Mouse (Mus musculus): Measurements from ENCODE around the gene Ankrd13b. TPM values are rescaled to one million over a fixed set of nuclear protein-coding genes. Genes with fewer than 3 reads are reported as not detected.

Ankrd13b gene
- total and polyA plus RNA-seq, 3 experiments = 0.55 to 2.7 (median 1.7) TPM

- H3K4me1 ChIP-seq (ENCODE audit: control insufficient read depth in 1 of 2, insufficient read depth in 2 of 2) = peaks cover 0 to 11% of the 10 kb centered on the region in 2 experiments; a peak in 1 of 4 replicates
- dilution Hi-C loops (cut with MboI; ENCODE audit: extremely low pct_ligation_motif_present, extremely low pct_unique_long_range_greater_than_20kb, low sequenced_read_pairs) = no loop called here
Measured at GRCm38 (mm10) chr11:77455770-77456510, 33.5 kb downstream of the Ankrd13b start.

GRCm38 (mm10) chr11:77453388-77453787 lies 36.1 kb downstream of the Ankrd13b start:
- Histone ChIP-seq H3K4me1 (ENCODE audit: control insufficient read depth in 1 of 2, insufficient read depth in 2 of 2) (peaks cover 0 to 6% of the 10 kb centered on the region in 2 experiments; a peak in 1 of 4 replicates), H3K9me3 (replicated peaks; ENCODE audit: low read length) (no peaks in the 10 kb centered on the region), H3K9ac (ENCODE audit: insufficient read depth, low read depth) (no peak overlapping the region), H3K4me3 (replicated peaks in 1 of 3; ENCODE audit: low read depth in 2 of 3, low read length in 2 of 3, poor library complexity in 1 of 3) (no peak overlapping the region), H3K27me3 (replicated peaks) (no peaks in the 10 kb centered on the region), H3K79me2 (replicated peaks; ENCODE audit: control insufficient read depth, extremely low read depth, insufficient read depth, poor library complexity, severe bottlenecking) (no peaks in the 10 kb centered on the region), H3K27ac (ENCODE audit: insufficient read depth, low read depth) (no peak overlapping the region), H3K4me2 (ENCODE audit: insufficient read depth, low read depth, poor library complexity, severe bottlenecking) (no peak overlapping the region), H3K36me3 (replicated peaks in 1 of 2; ENCODE audit: control insufficient read depth in 1 of 2, insufficient read depth in 1 of 2, low read length in 1 of 2) (peaks cover 32 to 81% of the 10 kb centered on the region in 2 experiments)
- dilution Hi-C loops (cut with MboI; ENCODE audit: extremely low pct_ligation_motif_present, extremely low pct_unique_long_range_greater_than_20kb, low sequenced_read_pairs) (no loop called here), in situ Hi-C loops (cut with MboI; ENCODE audit: low pct_ligation_motif_present, low pct_unique_long_range_greater_than_20kb, low sequenced_read_pairs) (loop anchor here (25.0 kb wide), 1 partner anchor 466 kb away; the partner anchor contains the start of gene Slc6a4)
- TF ChIP-seq POLR2A (IDR thresholded peaks at IDR 0.05; ENCODE audit: low read depth, low read length) (no peak), CHD1 (IDR thresholded peaks at IDR 0.05; ENCODE audit: low read depth, low read length) (no peak), ETS1 (conservative IDR thresholded peaks at IDR 0.05; ENCODE audit: low read depth, low read length) (no peak), GABPA (IDR thresholded peaks at IDR 0.05; ENCODE audit: insufficient replicate concordance, low read depth, low read length) (no peak), MAFK (IDR thresholded peaks at IDR 0.05; ENCODE audit: insufficient replicate concordance, low read length) (no peak), SMC3 (IDR thresholded peaks at IDR 0.05; ENCODE audit: low read depth, low read length) (no peak), CTCF (conservative IDR thresholded peaks at IDR 0.05 in 1 of 2, IDR thresholded peaks at IDR 0.05 in 1 of 2; ENCODE audit: low read depth in 2 of 2, low read length in 2 of 2) (no peak), RCOR1 (conservative IDR thresholded peaks at IDR 0.05; ENCODE audit: low read depth, low read length) (no peak), UBTF (IDR thresholded peaks at IDR 0.05; ENCODE audit: low read depth, low read length) (no peak), KAT2A (IDR thresholded peaks at IDR 0.05; ENCODE audit: insufficient replicate concordance, low read length) (no peak), RAD21 (IDR thresholded peaks at IDR 0.05; ENCODE audit: low read depth, low read length) (no peak), MXI1 (IDR thresholded peaks at IDR 0.05; ENCODE audit: low read depth, low read length) (no peak), SIN3A (IDR thresholded peaks at IDR 0.05; ENCODE audit: low read length) (no peak), TBP (conservative IDR thresholded peaks at IDR 0.05; ENCODE audit: low read depth, low read length) (no peak), TCF12 (IDR thresholded peaks at IDR 0.05; ENCODE audit: low read depth, low read length) (no peak), CHD2 (IDR thresholded peaks at IDR 0.05; ENCODE audit: low read length) (no peak), MAX (IDR thresholded peaks at IDR 0.05; ENCODE audit: low read length) (no peak), ZMIZ1 (IDR thresholded peaks at IDR 0.05; ENCODE audit: low read depth, low read length) (no peak)
- no peak for DNase-seq (ENCODE audit: extremely low read depth)

More at GRCm38 (mm10) chr11:77455770-77456510, 33.5 kb downstream of the Ankrd13b start:
- in situ Hi-C loops (cut with MboI; ENCODE audit: low pct_ligation_motif_present, low pct_unique_long_range_greater_than_20kb, low sequenced_read_pairs) = loop anchor here (25.0 kb wide), 1 partner anchor 469 kb away; the partner anchor contains the start of gene Slc6a4
- no peaks in the 10 kb centered on the region for H3K79me2 ChIP-seq (replicated peaks; ENCODE audit: control insufficient read depth, extremely low read depth, insufficient read depth, poor library complexity, severe bottlenecking)
- no peak overlapping the region for H3K4me3 ChIP-seq (replicated peaks in 1 of 3; ENCODE audit: low read depth in 2 of 3, low read length in 2 of 3, poor library complexity in 1 of 3)
- TF ChIP-seq ELF1 (IDR thresholded peaks at IDR 0.05; ENCODE audit: low read depth, low read length) = no peak
- TF ChIP-seq IRF4 (IDR thresholded peaks at IDR 0.05; ENCODE audit: low read depth, low read length) = no peak
- TF ChIP-seq HCFC1 (IDR thresholded peaks at IDR 0.05; ENCODE audit: low read depth, low read length) = no peak
- no peak for TF ChIP-seq MYC (IDR thresholded peaks at IDR 0.05; ENCODE audit: low read depth, low read length)
- no peak for TF ChIP-seq EP300 (IDR thresholded peaks at IDR 0.05; ENCODE audit: low read length)
- TF ChIP-seq CHD2 (IDR thresholded peaks at IDR 0.05; ENCODE audit: low read length) = no peak
- no peak for TF ChIP-seq MEF2A (IDR thresholded peaks at IDR 0.05; ENCODE audit: borderline replicate concordance, low read depth, low read length)
- no peak for TF ChIP-seq E2F4 (IDR thresholded peaks at IDR 0.05; ENCODE audit: insufficient replicate concordance, low read depth, low read length)
- no peak for TF ChIP-seq TCF12 (IDR thresholded peaks at IDR 0.05; ENCODE audit: low read depth, low read length)
- TF ChIP-seq RCOR1 (conservative IDR thresholded peaks at IDR 0.05; ENCODE audit: low read depth, low read length) = no peak
- no peak for TF ChIP-seq JUN (IDR thresholded peaks at IDR 0.05; ENCODE audit: insufficient read depth, low read depth, low read length)
- TF ChIP-seq MAZ (IDR thresholded peaks at IDR 0.05; ENCODE audit: low read depth, low read length) = no peak
- H3K27me3 ChIP-seq (replicated peaks) = no peaks in the 10 kb centered on the region
- no peak overlapping the region for H3K27ac ChIP-seq (ENCODE audit: insufficient read depth, low read depth)
- DNase-seq (ENCODE audit: extremely low read depth) = no peak
- H3K9ac ChIP-seq (ENCODE audit: insufficient read depth, low read depth) = no peak overlapping the region
- H3K4me2 ChIP-seq (ENCODE audit: insufficient read depth, low read depth, poor library complexity, severe bottlenecking) = no peak overlapping the region
- peaks cover 21 to 59% of the 10 kb centered on the region in 2 experiments for H3K36me3 ChIP-seq (replicated peaks in 1 of 2; ENCODE audit: control insufficient read depth in 1 of 2, insufficient read depth in 1 of 2, low read length in 1 of 2)
- no peaks in the 10 kb centered on the region for H3K9me3 ChIP-seq (replicated peaks; ENCODE audit: low read length)
